Mouse (Mus musculus): ENCODE results near the gene Arg2. TPM values are rescaled to one million over a fixed set of nuclear protein-coding genes. Genes with fewer than 3 reads are reported as not detected.
"Not testable (repeated sequence)": the region's sequence is repeated elsewhere in the genome, so short reads cannot be mapped to it uniquely, and the experiment has no call there.

Gene Arg2
- polyA plus RNA-seq, 1 experiment from 2014 or later, result 4.1 TPM

DNA sequence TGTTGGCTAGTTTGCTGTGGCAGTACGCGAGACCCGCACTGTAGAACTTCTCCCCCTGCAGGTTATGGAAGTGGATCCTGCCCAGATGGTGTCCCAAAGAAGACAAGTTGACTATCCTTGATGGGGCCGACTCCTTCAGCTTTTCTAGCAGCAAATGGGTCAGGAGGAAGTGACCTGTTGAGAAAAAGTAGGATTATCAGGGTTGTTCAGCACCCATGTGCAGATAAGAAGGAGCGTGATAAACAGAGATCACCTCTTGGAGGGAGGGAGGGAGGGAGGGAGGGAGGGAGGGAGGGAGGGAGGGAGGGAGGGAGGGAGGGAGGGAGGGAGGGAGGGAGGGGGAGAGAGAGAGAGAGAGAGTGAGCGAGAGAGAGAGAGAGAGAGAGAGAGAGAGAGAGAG lies 54.6 kb downstream of the Arg2 start:
- not testable (repeated sequence) for H3K4me3 ChIP-seq (ENCODE audit: low read depth, low read length); H3K9ac ChIP-seq (ENCODE audit: low read length); ATAC-seq (ENCODE audit: low FRiP score); H3K4me1 ChIP-seq (ENCODE audit: control insufficient read depth, insufficient read depth, low read length); H3K27ac ChIP-seq (ENCODE audit: low read depth, low read length); H3K27me3 ChIP-seq (ENCODE audit: control insufficient read depth, insufficient read depth, low read length); DNase-seq (ENCODE audit: low spot score, missing footprints); H3K9me3 ChIP-seq (ENCODE audit: control insufficient read depth, low read length); H3K4me2 ChIP-seq
- WGBS, result 86% methylated on average over 5 of the region's 6 CpGs
- H3K36me3 ChIP-seq (ENCODE audit: control insufficient read depth, insufficient read depth, low read length), result peaks cover 24% of the 10 kb centered on the region

DNA sequence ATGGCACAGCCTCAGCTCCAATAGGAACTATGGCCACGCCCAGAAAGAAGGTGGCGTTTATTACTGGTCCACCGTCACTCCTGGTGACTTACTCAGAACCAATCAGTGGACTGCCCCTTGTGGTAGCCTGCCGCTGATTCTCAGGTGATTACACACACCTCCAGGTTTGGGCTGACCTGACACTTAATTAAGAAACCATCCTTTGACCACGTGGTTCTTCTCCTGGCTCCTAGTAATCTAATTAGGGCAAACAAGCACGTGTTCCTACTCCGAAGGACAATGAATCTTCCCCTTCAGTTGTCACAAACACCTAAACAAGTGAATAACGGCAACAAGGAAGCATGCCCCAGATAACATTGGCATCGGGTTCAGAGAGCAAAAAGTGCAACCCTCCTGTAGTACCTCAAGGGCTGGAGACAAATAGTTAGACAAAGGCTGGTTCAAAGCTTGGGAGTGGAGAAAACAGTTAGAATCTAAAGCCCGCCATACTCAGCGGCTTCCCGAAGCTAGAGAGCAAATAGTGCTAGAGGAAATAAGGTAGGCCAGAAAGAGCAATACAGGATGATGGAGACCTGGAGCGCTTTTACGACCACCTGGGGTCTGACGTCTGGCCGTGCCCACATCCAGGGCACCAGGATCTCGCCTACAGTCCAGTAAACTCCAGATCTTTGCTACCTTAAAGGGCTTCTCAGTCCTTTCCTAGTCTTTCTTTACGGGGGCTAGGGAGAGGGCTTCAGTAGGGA lies 60.5 kb downstream of the Arg2 start:
- Histone ChIP-seq H3K4me2 (peak overlapping the region; percentile 65), H3K9me3 (ENCODE audit: control insufficient read depth, low read length) (no peaks in the 10 kb centered on the region), H3K27me3 (ENCODE audit: control insufficient read depth, insufficient read depth, low read length) (no peaks in the 10 kb centered on the region), H3K4me1 (ENCODE audit: control insufficient read depth, insufficient read depth, low read length) (peaks cover 8% of the 10 kb centered on the region), H3K27ac (ENCODE audit: low read depth, low read length) (0 out of 2 replicates have a peak overlapping the region, but pooled peaks have one; percentile 14), H3K9ac (ENCODE audit: low read length) (peak overlapping the region; percentile 67), H3K36me3 (ENCODE audit: control insufficient read depth, insufficient read depth, low read length) (peaks cover 2% of the 10 kb centered on the region), H3K4me3 (ENCODE audit: low read depth, low read length) (peak overlapping the region; percentile 71)
- under 1% methylated on average over 18 of the region's 18 CpGs for WGBS
- peak; percentile 95 for DNase-seq (ENCODE audit: low spot score, missing footprints)
- peak; percentile 87 for ATAC-seq (ENCODE audit: low FRiP score)

DNA sequence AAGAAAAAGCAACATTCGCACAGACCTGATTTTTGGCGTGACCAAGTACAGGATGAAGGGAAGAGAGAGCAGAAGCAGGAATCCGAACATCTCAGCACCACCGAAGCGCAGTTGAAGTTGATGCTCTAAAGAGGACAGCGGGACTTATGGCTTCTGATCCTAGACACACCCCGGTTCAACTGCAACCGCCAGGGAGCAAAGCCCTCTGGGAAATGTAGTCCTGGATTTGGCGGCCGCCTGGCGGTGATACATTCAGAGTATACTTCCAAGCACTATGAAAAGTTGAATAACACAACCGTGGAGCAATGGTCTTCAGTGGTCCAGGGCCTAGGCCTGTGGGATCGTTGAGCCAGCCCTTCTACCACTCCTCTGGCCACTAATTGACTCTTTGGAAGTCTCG lies 61.1 kb downstream of the Arg2 start:
- H3K4me1 ChIP-seq (ENCODE audit: control insufficient read depth, insufficient read depth, low read length), result peaks cover 8% of the 10 kb centered on the region
- peaks cover 2% of the 10 kb centered on the region for H3K36me3 ChIP-seq (ENCODE audit: control insufficient read depth, insufficient read depth, low read length)
- no peaks in the 10 kb centered on the region for H3K9me3 ChIP-seq (ENCODE audit: control insufficient read depth, low read length)
- H3K4me2 ChIP-seq, result peak overlapping the region; percentile 65
- DNase-seq (ENCODE audit: low spot score, missing footprints), result peak; percentile 99
- H3K27ac ChIP-seq (ENCODE audit: low read depth, low read length), result no peak overlapping the region
- WGBS, result 7% methylated on average over 14 of the region's 14 CpGs
- ATAC-seq (ENCODE audit: low FRiP score), result peak; percentile 92
- peak overlapping the region; percentile 71 for H3K4me3 ChIP-seq (ENCODE audit: low read depth, low read length)
- peak overlapping the region; percentile 67 for H3K9ac ChIP-seq (ENCODE audit: low read length)
- H3K27me3 ChIP-seq (ENCODE audit: control insufficient read depth, insufficient read depth, low read length), result no peaks in the 10 kb centered on the region

DNA sequence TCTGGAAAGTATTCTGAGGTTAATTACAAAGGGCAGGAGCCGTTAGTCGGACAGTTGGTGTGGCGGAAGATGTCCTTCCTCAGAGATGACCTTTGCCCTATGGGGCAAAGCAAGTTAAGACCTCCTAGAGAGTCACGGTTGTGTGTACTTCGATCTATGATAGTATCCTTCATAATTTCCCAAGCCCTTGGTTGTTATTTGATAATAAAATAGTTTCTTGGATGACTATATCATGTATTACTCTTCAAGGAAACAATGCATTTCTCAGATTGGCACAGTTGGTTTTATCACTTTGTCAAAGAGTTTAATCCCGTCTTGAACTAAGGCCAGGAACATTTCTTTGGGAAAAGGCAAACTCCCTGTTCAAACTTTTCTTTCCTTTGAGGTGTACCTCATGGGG lies 61.6 kb downstream of the Arg2 start, which contains the start of gene Rdh11:
Gene Rdh11 (minus strand): TSS at position 101 of the 400 bp plus-strand sequence.
- Histone ChIP-seq H3K9me3 (ENCODE audit: control insufficient read depth, low read length) (no peaks in the 10 kb centered on the region), H3K9ac (ENCODE audit: low read length) (peak within 1 kb of the TSS; percentile 67), H3K4me2 (peak within 1 kb of the TSS; percentile 65), H3K36me3 (ENCODE audit: control insufficient read depth, insufficient read depth, low read length) (peaks cover 2% of the 10 kb centered on the region), H3K27me3 (ENCODE audit: control insufficient read depth, insufficient read depth, low read length) (no peaks in the 10 kb centered on the region), H3K4me3 (ENCODE audit: low read depth, low read length) (peak within 1 kb of the TSS; percentile 71), H3K27ac (ENCODE audit: low read depth, low read length) (0 out of 2 replicates have a peak within 1 kb of the TSS, but pooled peaks have one; percentile 14), H3K4me1 (ENCODE audit: control insufficient read depth, insufficient read depth, low read length) (peaks cover 8% of the 10 kb centered on the region)
- DNase-seq (ENCODE audit: low spot score, missing footprints) (no peak), ATAC-seq (ENCODE audit: low FRiP score) (peak; percentile 33; the same call in 1 of the 2 replicates)
- WGBS, result 61% methylated on average over 6 of the region's 6 CpGs

DNA sequence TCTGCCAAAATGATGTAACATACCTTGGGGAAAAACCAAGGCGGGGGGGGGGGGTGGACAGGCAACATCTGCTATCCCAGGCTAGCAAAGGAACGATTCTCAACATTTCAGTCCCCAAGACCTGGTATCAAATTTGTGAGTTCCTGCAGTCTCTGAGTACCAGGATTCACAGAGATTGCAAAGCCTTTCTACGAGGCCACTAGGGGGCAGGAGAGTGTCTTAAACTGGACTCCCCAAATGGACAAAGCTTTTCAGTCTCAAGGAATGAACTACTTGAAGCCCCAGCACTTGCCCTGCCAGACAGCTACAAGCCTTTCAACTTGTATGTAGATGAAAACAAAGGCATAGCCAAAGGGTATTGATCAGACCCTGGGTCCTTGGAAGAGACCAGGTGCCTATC lies 62.9 kb downstream of the Arg2 start:
- no peak overlapping the region for H3K4me3 ChIP-seq (ENCODE audit: low read depth, low read length)
- H3K9me3 ChIP-seq (ENCODE audit: control insufficient read depth, low read length), result no peaks in the 10 kb centered on the region
- peak; percentile 89 for DNase-seq (ENCODE audit: low spot score, missing footprints)
- no peaks in the 10 kb centered on the region for H3K36me3 ChIP-seq (ENCODE audit: control insufficient read depth, insufficient read depth, low read length)
- no peak for ATAC-seq (ENCODE audit: low FRiP score)
- peaks cover 8% of the 10 kb centered on the region for H3K4me1 ChIP-seq (ENCODE audit: control insufficient read depth, insufficient read depth, low read length)
- H3K9ac ChIP-seq (ENCODE audit: low read length), result no peak overlapping the region
- no peaks in the 10 kb centered on the region for H3K27me3 ChIP-seq (ENCODE audit: control insufficient read depth, insufficient read depth, low read length)
- 6% methylated on average over 3 of the region's 3 CpGs for WGBS
- H3K4me2 ChIP-seq, result no peak overlapping the region
- no peak overlapping the region for H3K27ac ChIP-seq (ENCODE audit: low read depth, low read length)

DNA sequence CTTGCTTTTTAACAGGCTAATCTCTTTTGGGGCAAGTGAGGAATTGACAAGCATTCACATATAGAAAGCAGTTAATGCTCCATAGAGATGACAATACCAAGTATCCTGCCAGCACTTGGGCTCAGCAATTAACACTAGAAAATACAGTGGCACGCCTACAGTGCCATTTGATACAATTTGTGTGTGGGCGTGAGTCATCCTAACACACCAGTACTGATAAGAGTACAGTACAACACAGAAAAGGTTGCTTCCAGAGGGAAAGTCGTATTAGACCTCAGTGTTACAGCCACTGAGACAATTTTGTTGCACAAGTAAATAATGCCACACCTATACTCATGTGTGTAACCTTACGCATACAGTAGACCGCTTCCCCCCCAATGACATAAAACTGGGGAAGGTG lies 66.5 kb downstream of the Arg2 start:
- no peaks in the 10 kb centered on the region for H3K4me1 ChIP-seq (ENCODE audit: control insufficient read depth, insufficient read depth, low read length)
- H3K9ac ChIP-seq (ENCODE audit: low read length), result no peak overlapping the region
- H3K27me3 ChIP-seq (ENCODE audit: control insufficient read depth, insufficient read depth, low read length), result no peaks in the 10 kb centered on the region
- WGBS, result 88% methylated on average over 5 of the region's 5 CpGs
- H3K27ac ChIP-seq (ENCODE audit: low read depth, low read length), result no peak overlapping the region
- no peak overlapping the region for H3K4me3 ChIP-seq (ENCODE audit: low read depth, low read length)
- DNase-seq (ENCODE audit: low spot score, missing footprints), result no peak
- H3K9me3 ChIP-seq (ENCODE audit: control insufficient read depth, low read length), result no peaks in the 10 kb centered on the region
- H3K36me3 ChIP-seq (ENCODE audit: control insufficient read depth, insufficient read depth, low read length), result no peaks in the 10 kb centered on the region
- H3K4me2 ChIP-seq, result no peak overlapping the region
- ATAC-seq (ENCODE audit: low FRiP score), result no peak

DNA sequence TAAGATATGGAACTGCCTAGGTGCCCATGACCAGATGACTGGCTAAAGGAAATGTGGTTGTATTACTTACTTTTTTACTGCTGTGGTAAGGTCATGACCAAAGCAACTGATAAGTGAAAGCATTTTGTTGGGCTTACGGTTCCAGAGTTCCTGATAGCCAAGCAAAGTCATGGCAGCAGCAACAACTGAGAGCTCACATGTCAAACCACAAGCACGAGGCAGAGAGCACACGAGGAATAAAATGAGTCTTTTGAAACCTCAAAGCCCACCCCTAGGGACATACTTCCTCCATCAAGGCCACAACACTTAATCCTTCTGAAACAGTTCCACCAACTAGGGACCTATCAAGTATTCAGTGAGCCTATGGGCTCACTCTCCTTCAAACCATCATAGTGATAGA lies 71.3 kb downstream of the Arg2 start:
- 80% methylated on average over 3 of the region's 3 CpGs for WGBS
- DNase-seq (ENCODE audit: low spot score, missing footprints), result no peak

More for the DNA sequence above, 71.3 kb downstream of the Arg2 start:
- Histone ChIP-seq H3K9me3 (ENCODE audit: control insufficient read depth, low read length) (no peaks in the 10 kb centered on the region), H3K9ac (ENCODE audit: low read length) (no peak overlapping the region), H3K4me1 (ENCODE audit: control insufficient read depth, insufficient read depth, low read length) (no peaks in the 10 kb centered on the region), H3K27ac (ENCODE audit: low read depth, low read length) (no peak overlapping the region), H3K36me3 (ENCODE audit: control insufficient read depth, insufficient read depth, low read length) (no peaks in the 10 kb centered on the region), H3K27me3 (ENCODE audit: control insufficient read depth, insufficient read depth, low read length) (no peaks in the 10 kb centered on the region), H3K4me3 (ENCODE audit: low read depth, low read length) (no peak overlapping the region), H3K4me2 (no peak overlapping the region)
- ATAC-seq (ENCODE audit: low FRiP score), result no peak

Other genes starting within 250 kb of the Arg2 start
- gene Plek2, start 223.8 kb upstream of the Arg2 start, polyA plus RNA-seq (2014; fragmentation: Nextera tagmentation; extraction: Ambion mirVana), result 2.9 and 3.9 TPM in 2 replicates
- gene Tmem229b, start 123.2 kb upstream of the Arg2 start, polyA plus RNA-seq (2014; fragmentation: Nextera tagmentation; extraction: Ambion mirVana), result 6.0 and 6.4 TPM in 2 replicates
- gene Plekhh1, start 101.6 kb upstream of the Arg2 start, polyA plus RNA-seq (2014; fragmentation: Nextera tagmentation; extraction: Ambion mirVana), result 6.4 and 6.8 TPM in 2 replicates
- gene Pigh, start 41.1 kb upstream of the Arg2 start, polyA plus RNA-seq (2014; fragmentation: Nextera tagmentation; extraction: Ambion mirVana), result 29.0 and 29.6 TPM in 2 replicates
- gene Vti1b, start 41.9 kb downstream of the Arg2 start, polyA plus RNA-seq (2014; fragmentation: Nextera tagmentation; extraction: Ambion mirVana), result 101 and 106 TPM in 2 replicates
- gene Rdh11, start 61.5 kb downstream of the Arg2 start, polyA plus RNA-seq (2014; fragmentation: Nextera tagmentation; extraction: Ambion mirVana), result 28.9 and 31.1 TPM in 2 replicates
- 1.4 and 1.9 TPM in 2 replicates for gene Rdh12, start 78.1 kb downstream of the Arg2 start, polyA plus RNA-seq (2014; fragmentation: Nextera tagmentation; extraction: Ambion mirVana)
- 11.5 and 12.9 TPM in 2 replicates for gene Zfyve26, start 165.5 kb downstream of the Arg2 start, polyA plus RNA-seq (2014; fragmentation: Nextera tagmentation; extraction: Ambion mirVana)
- 6.9 and 8.4 TPM in 2 replicates for gene Rad51b, start 166.5 kb downstream of the Arg2 start, polyA plus RNA-seq (2014; fragmentation: Nextera tagmentation; extraction: Ambion mirVana)